Comparison of ENCODE assay signal across 20 mouse cellular contexts in the genomic region with DNA sequence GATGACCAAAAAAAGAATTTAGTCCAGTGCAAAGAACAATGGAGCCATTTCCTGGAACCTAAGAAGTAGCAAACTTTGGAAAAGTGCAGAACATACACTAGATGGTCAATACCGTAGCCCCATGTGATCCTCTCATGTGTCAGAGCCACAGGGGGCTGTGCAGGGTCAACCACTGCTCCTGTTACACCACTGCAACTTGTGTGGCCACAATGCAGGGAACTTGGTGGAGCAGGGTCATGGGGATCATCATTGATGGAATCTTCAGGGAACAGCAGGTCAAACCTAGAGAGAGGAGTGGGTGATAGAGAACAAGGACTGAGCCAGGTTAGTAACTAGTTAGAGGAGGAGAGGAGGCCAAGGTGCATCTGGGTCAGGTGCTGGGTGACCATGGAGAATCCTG. TPM values are rescaled to one million over a fixed set of nuclear protein-coding genes. Genes with fewer than 3 reads are reported as not detected.
"Had no signal": no experiment of that assay in that cellular context is flagged by ENCODE, and none has a peak within 500 bp of the region (broad histone marks: within the 10 kb centered on the region; RNA-seq: fewer than 3 reads in every experiment).

No protein-coding gene starts in this region.

- DNase-seq: left cerebral cortex, postnatal 4 days; liver; liver, embryonic 13.5 days; liver, postnatal 0 days; lung, adult 18-20 months; lung, adult 2 months; lung, embryonic 14.5 days; lung, postnatal 10 days; lung, postnatal 14 days; lung, postnatal 36 days; lung, postnatal 4 days; midbrain, embryonic 14.5 days had no signal

RNA-seq across cellular contexts. Expression of a gene that starts 7.3 kb away (rescaled TPM):
- total RNA-seq: left cerebral cortex, postnatal 10 days; left cerebral cortex, postnatal 14 days; left cerebral cortex, postnatal 25 days; left cerebral cortex, postnatal 36 days; left cerebral cortex, postnatal 4 days had no signal

RNA-seq across cellular contexts. Expression of a gene that starts 14.4 kb away (rescaled TPM):
- total RNA-seq: left cerebral cortex, postnatal 25 days had no signal

RNA-seq across cellular contexts. Expression of a gene that starts 41.3 kb away (rescaled TPM):
- total RNA-seq: left cerebral cortex, postnatal 14 days; left cerebral cortex, postnatal 25 days; left cerebral cortex, postnatal 36 days; left cerebral cortex, postnatal 4 days; megakaryocyte progenitor cell, adult 5-6 weeks; megakaryocyte, adult 5-6 weeks; megakaryocyte-erythroid progenitor cell, adult 5-6 weeks; monocyte, adult 5-6 weeks had no signal
